Mouse (Mus musculus) kidney, embryonic 16.5 days (tissue): ENCODE data around the gene Gm13889. TPM values are rescaled to one million over a fixed set of nuclear protein-coding genes. Genes with fewer than 3 reads are reported as not detected.

ENCODE experiments used
- ATAC-seq: fragments of 200-750 bp; cut with Nextera tagmentation; 2 replicates; pipeline ENCODE4 v1.8.0; 2017; ENCODE audit warnings: moderate TSS enrichment; ENCODE audit not compliant: low FRiP score, low TSS enrichment
- H3K27ac ChIP-seq: fragments of 300-500 bp; sonication (generic); 2 replicates; pipeline ENCODE4 v1.5.1; 2014; ENCODE audit warnings: low read length
- H3K27me3 ChIP-seq: fragments of 300-500 bp; sonication (generic); 2 replicates; pipeline ENCODE4 v1.6.1; 2014; ENCODE audit warnings: low read length, control low read depth, mixed read lengths; ENCODE audit not compliant: insufficient read depth
- H3K36me3 ChIP-seq: fragments of 300-500 bp; sonication (generic); 2 replicates; pipeline ENCODE4 v1.6.1; 2014; ENCODE audit warnings: low read length, control low read depth, mixed read lengths; ENCODE audit not compliant: insufficient read depth
- H3K4me1 ChIP-seq: fragments of 300-500 bp; sonication (generic); 2 replicates; pipeline ENCODE4 v1.6.1; 2014; ENCODE audit warnings: low read length, control low read depth, mixed read lengths; ENCODE audit not compliant: insufficient read depth
- H3K4me2 ChIP-seq: fragments of 300-500 bp; sonication (generic); replicated peaks from 2 replicates; pipeline ENCODE4 v1.6.1; 2014; ENCODE audit warnings: low read depth, low read length
- H3K4me3 ChIP-seq: fragments of 300-500 bp; sonication (generic); 2 replicates; pipeline ENCODE4 v1.5.1; 2014; ENCODE audit warnings: mild to moderate bottlenecking, low read length
- H3K9ac ChIP-seq: fragments of 300-500 bp; sonication (generic); replicated peaks from 2 replicates; pipeline ENCODE4 v1.6.1; 2014; ENCODE audit warnings: low read length
- H3K9me3 ChIP-seq: fragments of 300-500 bp; sonication (generic); 2 replicates; pipeline ENCODE4 v1.6.1; 2016; ENCODE audit warnings: low read length, control low read depth
- WGBS: fragments of 180-500 bp; shearing (Covaris S2); extraction: QIAGEN DNeasy Blood & Tissue Kit; methylation state at CpG from one replicate; pipeline ENCODE4 v1.1.7; 2014; 5-methylcytosine and 5-hydroxymethylcytosine counted together
- polyA plus RNA-seq: library from polyadenylated mRNA; unstranded; fragments of >200 nt; fragmentation: Nextera tagmentation; extraction: Ambion mirVana; gene quantifications from 2 replicates; pipeline ENCODE4 v1.2.1, GENCODE M21; 2015

Gene Gm13889
- polyA plus RNA-seq, 1 experiment from 2014 or later: 9.5 TPM

- Histone ChIP-seq H3K9me3 (no peaks in the 10 kb centered on the region), H3K27me3 (peaks cover 14% of the 10 kb centered on the region), H3K27ac (no peak overlapping the region), H3K36me3 (no peaks in the 10 kb centered on the region), H3K4me3 (no peak overlapping the region), H3K4me1 (peaks cover 5% of the 10 kb centered on the region; the same call in 1 of the 2 replicates), H3K4me2 (no peak overlapping the region), H3K9ac (no peak overlapping the region)
- WGBS: 67% methylated on average over 8 of the region's 8 CpGs
- ATAC-seq: no peak
Measured at GRCm38 (mm10) chr2:93961716-93962115, 4.7 kb upstream of the Gm13889 start.

- WGBS: 71% methylated on average over 8 of the region's 8 CpGs
- Histone ChIP-seq H3K4me2 (no peak overlapping the region), H3K36me3 (no peaks in the 10 kb centered on the region)
Measured at GRCm38 (mm10) chr2:93959346-93959745, 2.3 kb upstream of the Gm13889 start.

GRCm38 (mm10) chr2:93958216-93958615, 1.2 kb upstream of the Gm13889 start:
- Histone ChIP-seq H3K4me1 (peaks cover 20% of the 10 kb centered on the region), H3K4me3 (no peak overlapping the region), H3K27me3 (peaks cover 39% of the 10 kb centered on the region), H3K27ac (no peak overlapping the region), H3K9me3 (no peaks in the 10 kb centered on the region), H3K4me2 (no peak overlapping the region), H3K36me3 (no peaks in the 10 kb centered on the region), H3K9ac (no peak overlapping the region)
- ATAC-seq: no peak
- 77% methylated on average over 3 of the region's 3 CpGs for WGBS

More at GRCm38 (mm10) chr2:93959346-93959745, 2.3 kb upstream of the Gm13889 start:
- Histone ChIP-seq H3K27ac (no peak overlapping the region), H3K27me3 (peaks cover 28% of the 10 kb centered on the region), H3K9ac (no peak overlapping the region), H3K4me3 (no peak overlapping the region), H3K9me3 (no peaks in the 10 kb centered on the region), H3K4me1 (peaks cover 20% of the 10 kb centered on the region)
- no peak for ATAC-seq

- Histone ChIP-seq H3K36me3 (no peaks in the 10 kb centered on the region), H3K9ac (no peak overlapping the region), H3K4me1 (peaks cover 20% of the 10 kb centered on the region), H3K9me3 (no peaks in the 10 kb centered on the region), H3K4me2 (no peak overlapping the region), H3K27me3 (peaks cover 41% of the 10 kb centered on the region), H3K4me3 (no peak overlapping the region), H3K27ac (no peak overlapping the region)
- ATAC-seq: no peak
- WGBS: 48% methylated on average over 8 of the region's 8 CpGs
Measured at GRCm38 (mm10) chr2:93957785-93958175, 779 bp upstream of the Gm13889 start.

- H3K4me1 ChIP-seq: peaks cover 20% of the 10 kb centered on the region
- peak overlapping the region; percentile 9; the same call in 1 of the 2 replicates for H3K27ac ChIP-seq
- peak; percentile 66 for ATAC-seq
- no peaks in the 10 kb centered on the region for H3K36me3 ChIP-seq
- H3K4me2 ChIP-seq: peak overlapping the region; percentile 84
- under 1% methylated on average over 38 of the region's 44 CpGs for whole genome bisulfite sequencing
- peaks cover 41% of the 10 kb centered on the region for H3K27me3 ChIP-seq
- H3K9ac ChIP-seq: peak overlapping the region; percentile 72
- no peaks in the 10 kb centered on the region for H3K9me3 ChIP-seq
- peak overlapping the region; percentile 65 for H3K4me3 ChIP-seq
Measured at GRCm38 (mm10) chr2:93956331-93956801, 635 bp downstream of the Gm13889 start.

GRCm38 (mm10) chr2:93955886-93956285, 1.1 kb downstream of the Gm13889 start:
- ATAC-seq: peak; percentile 13; the same call in 1 of the 2 replicates

GRCm38 (mm10) chr2:93954781-93955578, 2.0 kb downstream of the Gm13889 start:
- Histone ChIP-seq H3K27ac (no peak overlapping the region), H3K9ac (peak overlapping the region; percentile 72; the same call in 1 of the 2 replicates), H3K36me3 (no peaks in the 10 kb centered on the region), H3K27me3 (peaks cover 41% of the 10 kb centered on the region), H3K4me2 (peak overlapping the region; percentile 84), H3K9me3 (no peaks in the 10 kb centered on the region), H3K4me3 (peak overlapping the region; percentile 65), H3K4me1 (peaks cover 20% of the 10 kb centered on the region)
- ATAC-seq: no peak
- WGBS: under 1% methylated on average over 32 of the region's 32 CpGs

More at GRCm38 (mm10) chr2:93955886-93956285, 1.1 kb downstream of the Gm13889 start:
- WGBS: under 1% methylated on average over 31 of the region's 31 CpGs
- Histone ChIP-seq H3K4me2 (peak overlapping the region; percentile 84), H3K27me3 (peaks cover 41% of the 10 kb centered on the region), H3K36me3 (no peaks in the 10 kb centered on the region), H3K9me3 (no peaks in the 10 kb centered on the region), H3K4me3 (peak overlapping the region; percentile 65), H3K27ac (peak overlapping the region; percentile 9; the same call in 1 of the 2 replicates), H3K9ac (peak overlapping the region; percentile 72), H3K4me1 (peaks cover 20% of the 10 kb centered on the region)

- no peak overlapping the region for H3K4me2 ChIP-seq
- peaks cover 41% of the 10 kb centered on the region for H3K27me3 ChIP-seq
- H3K4me1 ChIP-seq: peaks cover 20% of the 10 kb centered on the region
- H3K27ac ChIP-seq: no peak overlapping the region
- H3K36me3 ChIP-seq: no peaks in the 10 kb centered on the region
- WGBS: 83% methylated on average over 9 of the region's 9 CpGs
- no peak overlapping the region for H3K4me3 ChIP-seq
- ATAC-seq: no peak
- no peak overlapping the region for H3K9ac ChIP-seq
- no peaks in the 10 kb centered on the region for H3K9me3 ChIP-seq
Measured at GRCm38 (mm10) chr2:93953726-93954125, 3.3 kb downstream of the Gm13889 start.

GRCm38 (mm10) chr2:93946976-93947375, 10.0 kb downstream of the Gm13889 start:
- no peak overlapping the region for H3K4me2 ChIP-seq
- WGBS: 54% methylated on average over 5 of the region's 5 CpGs
- no peak for ATAC-seq
- peaks cover 5% of the 10 kb centered on the region for H3K4me1 ChIP-seq
- H3K4me3 ChIP-seq: no peak overlapping the region
- peaks cover 6% of the 10 kb centered on the region for H3K9me3 ChIP-seq
- H3K27ac ChIP-seq: no peak overlapping the region
- no peaks in the 10 kb centered on the region for H3K27me3 ChIP-seq
- no peak overlapping the region for H3K9ac ChIP-seq
- no peaks in the 10 kb centered on the region for H3K36me3 ChIP-seq

GRCm38 (mm10) chr2:93944855-93945254, 12.1 kb downstream of the Gm13889 start:
- H3K27ac ChIP-seq: no peak overlapping the region
- ATAC-seq: no peak
- WGBS: 71% methylated on average over 4 of the region's 4 CpGs

More at GRCm38 (mm10) chr2:93944855-93945254, 12.1 kb downstream of the Gm13889 start:
- Histone ChIP-seq H3K4me1 (peaks cover 7% of the 10 kb centered on the region), H3K9ac (no peak overlapping the region), H3K4me2 (no peak overlapping the region), H3K4me3 (no peak overlapping the region), H3K9me3 (peaks cover 6% of the 10 kb centered on the region), H3K36me3 (no peaks in the 10 kb centered on the region), H3K27me3 (no peaks in the 10 kb centered on the region)
